Mouse (Mus musculus) spleen, adult 2 months (tissue): ENCODE measurements at regions not wholly inside any gene's neighbourhood (a gene's known extent, or its start where the extent isn't known, plus 50 kb on each side); places are given as distances from the start of the nearest gene placed in this dataset.

Experiments
- CTCF ChIP-seq: fragments of 200-500 bp; IDR thresholded peaks from 2 replicates; pipeline ENCODE4 v1.5.1; 2011; ENCODE audit warnings: mild to moderate bottlenecking, inconsistent platforms; ENCODE audit not compliant: insufficient read depth, insufficient read length, insufficient replicate concordance; ENCODE audit errors: extremely low read depth
- POLR2A ChIP-seq: fragments of 200-500 bp; IDR thresholded peaks from 2 replicates; pipeline ENCODE4 v1.6.1; 2011; ENCODE audit warnings: low read depth, low read length, inconsistent platforms

DNA sequence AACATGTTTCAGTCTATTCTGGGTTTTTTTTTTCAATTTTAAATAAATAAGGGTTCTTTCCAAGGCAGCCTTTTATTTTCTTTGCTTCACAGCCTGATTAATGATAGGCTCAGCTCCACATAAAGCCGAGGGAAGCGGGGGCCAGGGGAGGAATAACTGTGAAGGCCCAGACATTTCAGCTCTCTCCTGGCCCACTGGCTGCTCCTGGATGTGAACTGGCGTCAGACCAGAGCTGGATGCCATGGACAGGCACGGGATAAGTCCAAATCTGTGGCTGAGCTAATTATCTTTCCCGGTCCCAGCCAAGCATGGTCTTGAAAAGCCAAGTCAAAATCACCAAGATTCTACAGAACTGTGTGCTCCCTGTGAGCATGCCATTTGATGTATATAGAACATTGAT is 105.1 kb upstream of the Ypel5 start:
- TF ChIP-seq POLR2A (no peak), CTCF (no peak)
